Comparison of ENCODE assay signal across 8 mouse cellular contexts in the genomic region with DNA sequence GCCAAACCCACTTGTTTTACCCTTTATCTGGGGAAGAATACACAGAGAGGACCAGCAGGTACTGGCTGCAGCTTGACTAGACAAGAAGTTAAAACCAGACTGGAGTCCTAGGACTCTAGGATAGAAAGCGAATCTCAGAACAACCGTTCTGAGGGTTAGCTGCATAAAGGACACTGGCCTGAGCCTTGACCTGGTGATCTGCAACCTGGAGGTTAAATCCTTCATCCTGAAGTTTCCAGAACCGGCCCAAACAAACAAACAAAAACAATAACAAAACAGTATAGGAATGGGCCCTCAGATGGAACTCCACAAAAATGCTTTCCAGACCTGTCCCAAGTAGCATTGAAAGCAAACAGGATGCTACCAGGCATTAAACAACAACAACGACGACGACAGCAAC. TPM values are rescaled to one million over a fixed set of nuclear protein-coding genes. Genes with fewer than 3 reads are reported as not detected.
A peak's percentile ranks its signal among the peaks of the same experiment; 100 is the strongest.
DNase-seq lines count a peak whose midpoint lies in the region; ATAC-seq lines count a peak whose summit lies in the region.

Rtn1 (minus strand) TSS at position 101 of the 400 bp plus-strand sequence.

- no peak for DNase-seq in kidney, postnatal 25 days
- DNase-seq in adrenal gland, postnatal 36 days: no peak
- DNase-seq in heart, postnatal 10 days: no peak
- no peak for DNase-seq in liver, embryonic 11.5 days (ENCODE audit: low spot score)
- no peak for DNase-seq in thymus, postnatal 0 days (ENCODE audit: low spot score)
- no peak for DNase-seq in thymus, postnatal 36 days
- DNase-seq in MN1 (ENCODE audit: low spot score): no peak

- peak within 1 kb of the TSS; percentile 53 for H3K4me3 ChIP-seq in kidney, embryonic 15.5 days (replicated peaks)
- H3K4me3 ChIP-seq in liver, embryonic 11.5 days (ENCODE audit: low read depth, low read length): peak within 1 kb of the TSS; percentile 58

- intact Hi-C loops in heart, postnatal 10 days (cut with DNase I): no loop called here

- H3K4me1 ChIP-seq in kidney, embryonic 15.5 days: peaks cover 20% of the 10 kb centered on the region
- H3K4me1 ChIP-seq in liver, embryonic 11.5 days (replicated peaks; ENCODE audit: control insufficient read depth, insufficient read depth, low read length): no peaks in the 10 kb centered on the region; the same call in 1 of the 2 replicates

- H3K9ac ChIP-seq in kidney, embryonic 15.5 days: no peak within 1 kb of the TSS; the same call in 1 of the 2 replicates
- no peak within 1 kb of the TSS for H3K9ac ChIP-seq in liver, embryonic 11.5 days (ENCODE audit: low read depth, low read length)

- H3K27ac ChIP-seq in kidney, embryonic 15.5 days: no peak within 1 kb of the TSS
- H3K27ac ChIP-seq in liver, embryonic 11.5 days (ENCODE audit: low read depth, low read length): no peak within 1 kb of the TSS

- WGBS in kidney, embryonic 15.5 days: 20% methylated on average over 6 of the region's 6 CpGs
- 41% methylated on average over 6 of the region's 6 CpGs for WGBS in liver, embryonic 11.5 days

- H3K36me3 ChIP-seq in kidney, embryonic 15.5 days: no peaks in the 10 kb centered on the region
- H3K36me3 ChIP-seq in liver, embryonic 11.5 days (ENCODE audit: control insufficient read depth, insufficient read depth, low read length): no peaks in the 10 kb centered on the region

- peak within 1 kb of the TSS; percentile 91 for H3K4me2 ChIP-seq in kidney, embryonic 15.5 days
- H3K4me2 ChIP-seq in liver, embryonic 11.5 days: peak within 1 kb of the TSS; percentile 91

- ATAC-seq in kidney, embryonic 15.5 days (replicated peaks; ENCODE audit: low FRiP score): no peak
- no peak for ATAC-seq in liver, embryonic 11.5 days (replicated peaks; ENCODE audit: low FRiP score)

- peaks cover 43% of the 10 kb centered on the region for H3K27me3 ChIP-seq in kidney, embryonic 15.5 days
- H3K27me3 ChIP-seq in liver, embryonic 11.5 days (replicated peaks; ENCODE audit: control insufficient read depth, insufficient read depth, low read length): peaks cover 28% of the 10 kb centered on the region

- no peaks in the 10 kb centered on the region for H3K9me3 ChIP-seq in kidney, embryonic 15.5 days (replicated peaks)
- H3K9me3 ChIP-seq in liver, embryonic 11.5 days (ENCODE audit: control insufficient read depth, low read length): no peaks in the 10 kb centered on the region

RNA-seq across cellular contexts. Expression of gene Rtn1, which starts in this region (rescaled TPM):
- 11.5 and 29.7 TPM in 2 replicates for polyA plus RNA-seq in kidney, embryonic 15.5 days (2015; fragmentation: Nextera tagmentation; extraction: Ambion mirVana)
- 10 to 100 TPM; 17.5 to 17.7 TPM for total RNA-seq in adrenal gland, postnatal 36 days (2021)
- total RNA-seq in heart, postnatal 10 days (2021): 10 to 100 TPM; 12.4 TPM
- 3.6 and 4.3 TPM in 2 replicates for polyA plus RNA-seq in liver, embryonic 11.5 days (2014; fragmentation: Nextera tagmentation; extraction: Ambion mirVana)
- polyA plus RNA-seq in thymus, postnatal 0 days (2015; fragmentation: Nextera tagmentation; extraction: Ambion mirVana): 0.75 and 1.3 TPM in 2 replicates
